Comparison of ENCODE assay signal across 12 mouse cellular contexts in genomic region chr5:115269969-115270368, GRCm38 (mm10). TPM values are rescaled to one million over a fixed set of nuclear protein-coding genes. Genes with fewer than 3 reads are reported as not detected.
DNase-seq lines count a peak whose midpoint lies in the region; ATAC-seq lines count a peak whose summit lies in the region.
"Had no signal": no experiment of that assay in that cellular context is flagged by ENCODE, and none has a peak within 500 bp of the region (broad histone marks: within the 10 kb centered on the region; RNA-seq: fewer than 3 reads in every experiment).

No protein-coding gene starts in this region.

- H3K9ac ChIP-seq in limb, embryonic 12.5 days (replicated peaks), result no peak overlapping the region
- H3K9ac ChIP-seq in forebrain, embryonic 14.5 days (ENCODE audit: low read length), result no peak overlapping the region
- no peak overlapping the region for H3K9ac ChIP-seq in neural tube, embryonic 14.5 days (replicated peaks; ENCODE audit: low read depth, low read length)

- H3K4me1 ChIP-seq in limb, embryonic 12.5 days (replicated peaks), result peaks cover 32% of the 10 kb centered on the region
- peaks cover 46% of the 10 kb centered on the region for H3K4me1 ChIP-seq in limb, embryonic 10.5 days
- peaks cover 27% of the 10 kb centered on the region for H3K4me1 ChIP-seq in forebrain, embryonic 14.5 days (ENCODE audit: control insufficient read depth, insufficient read depth, low read length)
- H3K4me1 ChIP-seq in neural tube, embryonic 14.5 days (ENCODE audit: control insufficient read depth, insufficient read depth, low read length), result peaks cover 35% of the 10 kb centered on the region

- peaks cover 38% of the 10 kb centered on the region for H3K36me3 ChIP-seq in limb, embryonic 12.5 days
- peaks cover 53% of the 10 kb centered on the region for H3K36me3 ChIP-seq in limb, embryonic 10.5 days
- peaks cover 28% of the 10 kb centered on the region; the same call in 1 of the 2 replicates for H3K36me3 ChIP-seq in forebrain, embryonic 14.5 days (ENCODE audit: control insufficient read depth, insufficient read depth, low read length)
- 0 out of 2 replicates have a peak, but pooled peaks cover 3% of the 10 kb centered on the region for H3K36me3 ChIP-seq in neural tube, embryonic 14.5 days (ENCODE audit: control insufficient read depth, insufficient read depth, low read length)

- WGBS in limb, embryonic 12.5 days, result 100% methylated on average over 1 of the region's 1 CpGs
- WGBS in limb, embryonic 10.5 days, result 96% methylated on average over 1 of the region's 1 CpGs
- WGBS in forebrain, embryonic 14.5 days, result 94% methylated on average over 1 of the region's 1 CpGs
- 37% methylated on average over 1 of the region's 1 CpGs for WGBS in large intestine, adult 2 months
- 95% methylated on average over 1 of the region's 1 CpGs for WGBS in neural tube, embryonic 14.5 days

- no peak overlapping the region for H3K27ac ChIP-seq in limb, embryonic 12.5 days
- no peak overlapping the region for H3K27ac ChIP-seq in limb, embryonic 10.5 days
- H3K27ac ChIP-seq in forebrain, embryonic 14.5 days (ENCODE audit: low read depth, low read length), result no peak overlapping the region
- H3K27ac ChIP-seq in neural tube, embryonic 14.5 days (ENCODE audit: low read depth, low read length), result no peak overlapping the region

- no peaks in the 10 kb centered on the region for H3K27me3 ChIP-seq in limb, embryonic 12.5 days
- no peaks in the 10 kb centered on the region for H3K27me3 ChIP-seq in limb, embryonic 10.5 days (ENCODE audit: low read depth, poor library complexity, severe bottlenecking)
- no peaks in the 10 kb centered on the region for H3K27me3 ChIP-seq in forebrain, embryonic 14.5 days (replicated peaks; ENCODE audit: control insufficient read depth, insufficient read depth, low read length)
- H3K27me3 ChIP-seq in neural tube, embryonic 14.5 days (ENCODE audit: control insufficient read depth, insufficient read depth, low read length), result peaks cover 3% of the 10 kb centered on the region; the same call in 1 of the 2 replicates
- H3K27me3 ChIP-seq: Patski had no signal

- DNase-seq in limb, embryonic 10.5 days (ENCODE audit: low spot score), result no peak
- DNase-seq in forebrain, embryonic 14.5 days (ENCODE audit: low spot score), result no peak
- peak; percentile 74 for DNase-seq in large intestine, adult 2 months (ENCODE audit: low read depth, low spot score)
- DNase-seq in spleen, postnatal 14 days (ENCODE audit: low spot score in 2 of 2), result no peak
- no peak for DNase-seq in embryo, embryonic 9.5 days (ENCODE audit: extremely low spot score)
- DNase-seq in right cerebral cortex, postnatal 14 days, result no peak
- DNase-seq: cerebellum, adult 11-12 months; gastrocnemius, postnatal 25 days; lung, postnatal 10 days had no signal

- ATAC-seq in limb, embryonic 12.5 days (ENCODE audit: insufficient number of reproducible peaks, insufficient read depth, low FRiP score, low TSS enrichment, low read depth), result no peak
- no peak for ATAC-seq in forebrain, embryonic 14.5 days
- no peak for ATAC-seq in neural tube, embryonic 14.5 days (ENCODE audit: low read depth)
- ATAC-seq: Patski had no signal

- H3K4me3 ChIP-seq in limb, embryonic 12.5 days (replicated peaks), result peak overlapping the region; percentile 100; the same call in 1 of the 2 replicates
- no peak overlapping the region for H3K4me3 ChIP-seq in limb, embryonic 10.5 days
- no peak overlapping the region for H3K4me3 ChIP-seq in forebrain, embryonic 14.5 days (ENCODE audit: low read depth, low read length)
- H3K4me3 ChIP-seq in neural tube, embryonic 14.5 days (ENCODE audit: low read depth, low read length), result no peak overlapping the region; the same call in 1 of the 2 replicates

- no peaks in the 10 kb centered on the region for H3K9me3 ChIP-seq in limb, embryonic 12.5 days
- no peaks in the 10 kb centered on the region for H3K9me3 ChIP-seq in limb, embryonic 10.5 days (replicated peaks)
- H3K9me3 ChIP-seq in forebrain, embryonic 14.5 days (replicated peaks; ENCODE audit: control insufficient read depth, low read length), result no peaks in the 10 kb centered on the region
- H3K9me3 ChIP-seq in neural tube, embryonic 14.5 days (ENCODE audit: control insufficient read depth, low read length), result no peaks in the 10 kb centered on the region

- H3K4me2 ChIP-seq in limb, embryonic 12.5 days, result peak overlapping the region; percentile 67
- H3K4me2 ChIP-seq in forebrain, embryonic 14.5 days (ENCODE audit: low read length), result peak overlapping the region; percentile 87; the same call in 1 of the 2 replicates
- H3K4me2 ChIP-seq in neural tube, embryonic 14.5 days (ENCODE audit: low read depth, low read length), result peak overlapping the region; percentile 83; the same call in 1 of the 2 replicates

RNA-seq across cellular contexts. Expression of gene Rnf10, which starts 2.7 kb away (rescaled TPM):
- polyA plus RNA-seq in limb, embryonic 12.5 days (2016; fragmentation: Nextera tagmentation; extraction: Ambion mirVana), result 174 and 184 TPM in 2 replicates
- polyA plus RNA-seq in limb, embryonic 10.5 days (2016; fragmentation: Nextera tagmentation; extraction: Ambion mirVana), result 159 and 160 TPM in 2 replicates
- 64.3 and 75.2 TPM in 2 replicates for polyA plus RNA-seq in forebrain, embryonic 14.5 days (2014; fragmentation: Nextera tagmentation; extraction: Ambion mirVana)
- polyA plus RNA-seq in large intestine, adult 2 months (2012; rRNA removed), result 111 and 116 TPM in 2 replicates
- polyA plus RNA-seq in neural tube, embryonic 14.5 days (2014; fragmentation: Nextera tagmentation; extraction: Ambion mirVana), result 94.0 and 116 TPM in 2 replicates

RNA-seq across cellular contexts. Expression of gene Coq5, which starts 9.5 kb away (rescaled TPM):
- polyA plus RNA-seq in limb, embryonic 12.5 days (2016; fragmentation: Nextera tagmentation; extraction: Ambion mirVana), result 39.0 and 44.0 TPM in 2 replicates
- 54.1 and 57.2 TPM in 2 replicates for polyA plus RNA-seq in limb, embryonic 10.5 days (2016; fragmentation: Nextera tagmentation; extraction: Ambion mirVana)
- 55.1 and 60.9 TPM in 2 replicates for polyA plus RNA-seq in forebrain, embryonic 14.5 days (2014; fragmentation: Nextera tagmentation; extraction: Ambion mirVana)
- polyA plus RNA-seq in large intestine, adult 2 months (2012; rRNA removed), result 16.0 and 17.1 TPM in 2 replicates
- 58.5 and 61.8 TPM in 2 replicates for polyA plus RNA-seq in neural tube, embryonic 14.5 days (2014; fragmentation: Nextera tagmentation; extraction: Ambion mirVana)

RNA-seq across cellular contexts. Expression of gene Dynll1, which starts 30.8 kb away (rescaled TPM):
- polyA plus RNA-seq in limb, embryonic 12.5 days (2016; fragmentation: Nextera tagmentation; extraction: Ambion mirVana), result 1,818 and 1,898 TPM in 2 replicates
- 1,816 and 1,865 TPM in 2 replicates for polyA plus RNA-seq in limb, embryonic 10.5 days (2016; fragmentation: Nextera tagmentation; extraction: Ambion mirVana)
- 1,615 and 1,740 TPM in 2 replicates for polyA plus RNA-seq in forebrain, embryonic 14.5 days (2014; fragmentation: Nextera tagmentation; extraction: Ambion mirVana)
- polyA plus RNA-seq in large intestine, adult 2 months (2012; rRNA removed), result 147 and 222 TPM in 2 replicates
- 1,143 and 1,163 TPM in 2 replicates for polyA plus RNA-seq in neural tube, embryonic 14.5 days (2014; fragmentation: Nextera tagmentation; extraction: Ambion mirVana)

RNA-seq across cellular contexts. Expression of gene Pop5, which starts 34.3 kb away (rescaled TPM):
- polyA plus RNA-seq in limb, embryonic 12.5 days (2016; fragmentation: Nextera tagmentation; extraction: Ambion mirVana), result 93.9 and 104 TPM in 2 replicates
- 130 and 157 TPM in 2 replicates for polyA plus RNA-seq in limb, embryonic 10.5 days (2016; fragmentation: Nextera tagmentation; extraction: Ambion mirVana)
- polyA plus RNA-seq in forebrain, embryonic 14.5 days (2014; fragmentation: Nextera tagmentation; extraction: Ambion mirVana), result 101 and 105 TPM in 2 replicates
- polyA plus RNA-seq in large intestine, adult 2 months (2012; rRNA removed), result 68.2 and 68.5 TPM in 2 replicates
- polyA plus RNA-seq in neural tube, embryonic 14.5 days (2014; fragmentation: Nextera tagmentation; extraction: Ambion mirVana), result 116 and 121 TPM in 2 replicates

RNA-seq across cellular contexts. Expression of gene Srsf9, which starts 57.0 kb away (rescaled TPM):
- 444 and 480 TPM in 2 replicates for polyA plus RNA-seq in limb, embryonic 12.5 days (2016; fragmentation: Nextera tagmentation; extraction: Ambion mirVana)
- polyA plus RNA-seq in limb, embryonic 10.5 days (2016; fragmentation: Nextera tagmentation; extraction: Ambion mirVana), result 444 and 468 TPM in 2 replicates
- polyA plus RNA-seq in forebrain, embryonic 14.5 days (2014; fragmentation: Nextera tagmentation; extraction: Ambion mirVana), result 165 and 169 TPM in 2 replicates
- polyA plus RNA-seq in large intestine, adult 2 months (2012; rRNA removed), result 28.5 and 31.3 TPM in 2 replicates
- polyA plus RNA-seq in neural tube, embryonic 14.5 days (2014; fragmentation: Nextera tagmentation; extraction: Ambion mirVana), result 123 and 140 TPM in 2 replicates
